In the genomic region with DNA sequence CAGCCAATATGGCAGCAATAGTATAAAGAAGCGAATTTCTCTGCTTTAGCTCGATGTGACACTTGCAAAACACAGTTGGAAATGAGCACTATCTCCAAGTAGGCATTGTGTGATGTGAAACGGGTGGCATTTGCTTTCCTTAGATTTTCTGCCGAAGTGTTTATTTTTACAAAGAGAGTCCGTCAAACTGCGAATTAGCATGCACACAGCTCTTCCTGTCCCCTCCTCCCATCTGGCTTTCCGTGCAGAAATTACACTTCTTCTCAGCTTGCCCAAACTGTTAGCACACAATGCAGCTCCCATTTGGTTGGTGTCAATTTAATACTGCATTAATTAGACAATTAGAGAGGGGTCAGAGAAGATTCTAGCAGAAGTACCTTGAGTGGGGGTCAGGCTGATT, we compare ENCODE assay signal across 17 mouse cellular contexts.
DNase-seq lines count a peak whose midpoint lies in the region; TF ChIP-seq lines count a peak whose summit lies in the region.
"Had no signal": no experiment of that assay in that cellular context is flagged by ENCODE, and none has a peak within 500 bp of the region (broad histone marks: within the 10 kb centered on the region; RNA-seq: fewer than 3 reads in every experiment).

No protein-coding gene starts in this region.

- no peaks in the 10 kb centered on the region for H3K36me3 ChIP-seq in heart, embryonic 10.5 days
- H3K36me3 ChIP-seq: embryonic facial prominence, embryonic 15.5 days; liver, embryonic 15.5 days; stomach, embryonic 15.5 days had no signal

- no peak overlapping the region for H3K27ac ChIP-seq in heart, embryonic 10.5 days
- H3K27ac ChIP-seq in olfactory bulb, adult 2 months (ENCODE audit: insufficient read depth, low read depth, low read length), result peak overlapping the region; percentile 47; the same call in 1 of the 2 replicates
- H3K27ac ChIP-seq: embryonic facial prominence, embryonic 15.5 days; liver, embryonic 15.5 days; macrophage; stomach, embryonic 15.5 days had no signal

- no peaks in the 10 kb centered on the region for H3K9me3 ChIP-seq in heart, embryonic 10.5 days
- H3K9me3 ChIP-seq: embryonic facial prominence, embryonic 15.5 days; liver, embryonic 15.5 days; stomach, embryonic 15.5 days had no signal

- no peak for TF ChIP-seq POLR2A in olfactory bulb, adult 2 months (IDR thresholded peaks at IDR 0.05; ENCODE audit: insufficient read depth, low read depth, low read length)

- TF ChIP-seq CTCF in olfactory bulb, adult 2 months (IDR thresholded peaks at IDR 0.05; ENCODE audit: insufficient read depth, low read depth, low read length), result no peak

- no peak for DNase-seq in heart, embryonic 10.5 days (ENCODE audit: low spot score)
- DNase-seq in heart, postnatal 25 days (ENCODE audit: low spot score), result no peak
- peak; percentile 23 to 37 for DNase-seq in left cerebral cortex, postnatal 14 days (ENCODE audit: low spot score in 2 of 2)
- DNase-seq in left cerebral cortex, adult 18-20 months (ENCODE audit: low spot score in 2 of 2), result no peak
- DNase-seq in right cerebral cortex, adult 18-20 months, result peak; percentile 6
- DNase-seq in right cerebral cortex, postnatal 14 days, result no peak
- no peak for DNase-seq in kidney, postnatal 14 days
- DNase-seq: adrenal gland, adult 8-10 months; cerebellum, postnatal 14 days; kidney, adult 8-10 months; left cerebral cortex, postnatal 4 days; thymus, postnatal 14 days had no signal

- no peaks in the 10 kb centered on the region for H3K27me3 ChIP-seq in heart, embryonic 10.5 days (ENCODE audit: insufficient read depth, poor library complexity, severe bottlenecking)
- H3K27me3 ChIP-seq: embryonic facial prominence, embryonic 15.5 days; liver, embryonic 15.5 days; stomach, embryonic 15.5 days had no signal

- H3K4me3 ChIP-seq in heart, embryonic 10.5 days, result 0 out of 2 replicates have a peak overlapping the region, but pooled peaks have one; percentile 18
- H3K4me3 ChIP-seq in olfactory bulb, adult 2 months (ENCODE audit: insufficient read depth, low read depth, low read length), result no peak overlapping the region
- H3K4me3 ChIP-seq: embryonic facial prominence, embryonic 15.5 days; liver, embryonic 15.5 days; stomach, embryonic 15.5 days had no signal

- peaks cover 45% of the 10 kb centered on the region for H3K4me1 ChIP-seq in heart, embryonic 10.5 days
- H3K4me1 ChIP-seq in olfactory bulb, adult 2 months (ENCODE audit: control insufficient read depth, insufficient read depth, low read length), result peaks cover 4% of the 10 kb centered on the region; the same call in 1 of the 2 replicates

- 36% methylated on average over 7 of the region's 7 CpGs for WGBS in heart, embryonic 10.5 days
- WGBS in olfactory bulb, adult 2 months, result 10% methylated on average over 7 of the region's 7 CpGs

- intact Hi-C loops in heart, postnatal 25 days (cut with DNase I), result no loop called here
- intact Hi-C loops in left cerebral cortex, postnatal 14 days (cut with DNase I), result no loop called here

Comparison
In these comparisons a context has a peak if more than half of its experiments do, and no peak if none do; other contexts are left out.
1. DNase-seq: peak in left cerebral cortex, postnatal 14 days (2 of 2) and right cerebral cortex, adult 18-20 months (single experiment); none in heart, embryonic 10.5 days (single experiment), heart, postnatal 25 days (single experiment), left cerebral cortex, adult 18-20 months (0 of 2), right cerebral cortex, postnatal 14 days (single experiment) and kidney, postnatal 14 days (single experiment).